Mouse (Mus musculus) liver, embryonic 14.5 days (tissue): Measurements from ENCODE around the gene Zdhhc9. TPM values are rescaled to one million over a fixed set of nuclear protein-coding genes. Genes with fewer than 3 reads are reported as not detected.
A peak's percentile ranks its signal among the peaks of the same experiment; 100 is the strongest.

Experiments
- ATAC-seq: fragments of 200-750 bp; cut with Nextera tagmentation; 2 replicates; pipeline ENCODE4 v1.8.0; 2017; ENCODE audit warnings: moderate number of reproducible peaks, mild to moderate bottlenecking, moderate library complexity; ENCODE audit not compliant: insufficient read depth
- DNase-seq, 3 experiments: peaks; one replicate each; pipeline ENCODE4 v3.0.0-alpha.2; 2012 to 2013; ENCODE audit warnings: low read depth in 3 of 3, low spot score in 3 of 3
- H3K27ac ChIP-seq: fragments of 300-500 bp; sonication (generic); 2 replicates; pipeline ENCODE4 v1.5.1; 2014; ENCODE audit warnings: moderate library complexity, mild to moderate bottlenecking, control low read depth, inconsistent platforms
- H3K27me3 ChIP-seq: fragments of 300-500 bp; sonication (generic); 2 replicates; pipeline ENCODE4 v1.6.1; 2014; ENCODE audit warnings: mild to moderate bottlenecking, low read length, moderate library complexity; ENCODE audit not compliant: control insufficient read depth, insufficient read depth
- H3K36me3 ChIP-seq: fragments of 300-500 bp; sonication (generic); replicated peaks from 2 replicates; pipeline ENCODE4 v1.6.1; 2014; ENCODE audit warnings: low read depth; ENCODE audit not compliant: control insufficient read depth, insufficient read depth
- H3K4me1 ChIP-seq, 2 experiments: fragments of 200-500 bp in 1 of 2; fragments of 300-500 bp in 1 of 2; sonication (generic) in 1 of 2; replicated peaks; 2 replicates each; pipeline ENCODE4 v1.6.1; 2012 to 2014; ENCODE audit warnings: antibody characterized with exemption in 1 of 2, inconsistent platforms in 1 of 2, low read length in 1 of 2; ENCODE audit not compliant: control insufficient read depth in 2 of 2, insufficient read depth in 2 of 2
- H3K4me2 ChIP-seq: fragments of 300-500 bp; sonication (generic); 2 replicates; pipeline ENCODE4 v1.6.1; 2014; ENCODE audit warnings: low read depth, mild to moderate bottlenecking, control low read depth, moderate library complexity
- H3K4me3 ChIP-seq, 2 experiments: fragments of 200-500 bp in 1 of 2; fragments of 300-500 bp in 1 of 2; sonication (generic) in 1 of 2; 2 replicates each; pipeline ENCODE4 v1.5.1; 2012 to 2014; ENCODE audit warnings: low read depth in 2 of 2, low read length in 2 of 2, mild to moderate bottlenecking in 2 of 2, control low read depth in 1 of 2, inconsistent platforms in 1 of 2, moderate library complexity in 1 of 2; ENCODE audit not compliant: insufficient read depth in 1 of 2
- H3K9ac ChIP-seq: fragments of 300-500 bp; sonication (generic); replicated peaks from 2 replicates; pipeline ENCODE4 v1.6.1; 2014; ENCODE audit warnings: mild to moderate bottlenecking, control low read depth, moderate library complexity
- H3K9me3 ChIP-seq: fragments of 300-500 bp; sonication (generic); 2 replicates; pipeline ENCODE4 v1.6.1; 2016; ENCODE audit warnings: low read length, mixed read lengths; ENCODE audit not compliant: control insufficient read depth
- CTCF ChIP-seq: IDR thresholded peaks from 2 replicates; pipeline ENCODE4 v1.5.1; 2016; ENCODE audit warnings: antibody characterized with exemption, low read depth, control low read depth
- EP300 ChIP-seq: IDR thresholded peaks from 2 replicates; pipeline ENCODE4 v1.6.1; 2016; ENCODE audit warnings: antibody characterized with exemption, low read depth
- WGBS: fragments of 180-500 bp; shearing (Covaris S2); extraction: QIAGEN DNeasy Blood & Tissue Kit; methylation state at CpG from one replicate; pipeline ENCODE4 v1.1.7; 2014; ENCODE audit not compliant: insufficient replicate concordance; 5-methylcytosine and 5-hydroxymethylcytosine counted together
- polyA plus RNA-seq, 2 experiments: library from polyadenylated mRNA; depleted of rRNA in 1 of 2; stranded (reverse) in 1 of 2; unstranded in 1 of 2; fragments of >200 nt; fragmentation: Nextera tagmentation in 1 of 2; extraction: Ambion mirVana in 1 of 2; gene quantifications; 2 replicates each; pipeline versions ENCODE4 v1.2.1 to v1.2.3; 2012 to 2014

Gene Zdhhc9
- polyA plus RNA-seq, 2 experiments = 2.8 to 10.5 TPM

DNA sequence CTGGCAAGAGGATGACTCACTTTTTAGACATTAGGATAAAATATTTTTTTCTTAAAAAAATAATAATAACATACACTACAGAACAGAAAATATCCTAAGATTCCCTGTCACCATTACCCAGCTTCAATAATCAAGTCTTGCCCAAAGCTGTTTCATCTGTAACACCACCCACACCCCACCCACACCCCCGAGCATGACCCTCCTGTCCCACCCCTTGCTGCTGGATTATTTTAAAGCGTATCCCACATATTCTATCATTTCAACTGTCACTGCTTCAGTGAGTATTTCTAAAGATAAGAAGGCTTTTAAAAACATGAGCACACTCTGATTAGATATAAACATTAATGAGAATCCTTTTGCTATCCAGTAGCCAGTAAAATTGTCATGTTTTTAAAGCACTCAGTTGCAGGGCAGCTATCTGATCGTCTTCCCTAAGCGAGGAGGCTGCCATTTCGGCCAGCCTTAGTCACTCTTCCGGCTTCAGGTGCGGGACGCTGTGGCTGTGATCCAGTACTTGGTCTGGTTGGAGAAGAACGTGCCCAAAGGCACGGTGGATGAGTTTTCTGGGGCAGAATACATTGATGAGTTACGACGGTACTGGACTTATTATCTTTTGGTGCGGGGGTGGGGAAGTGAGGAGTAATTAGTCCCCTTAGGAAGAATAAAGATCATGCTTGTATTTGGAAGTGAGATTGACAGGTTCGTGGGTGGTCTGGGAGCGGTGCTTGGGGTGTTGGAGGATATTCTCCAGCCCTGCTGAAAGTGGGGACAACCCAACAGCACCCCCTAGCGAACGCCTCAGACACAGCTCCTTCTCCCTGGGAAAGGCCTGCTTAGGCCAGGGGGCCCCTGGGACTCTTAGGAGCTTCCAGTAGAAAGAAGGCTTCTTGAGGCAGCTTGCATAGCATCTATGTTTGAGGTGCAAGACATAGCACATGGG lies 84.3 kb downstream of the Zdhhc9 start:
- Histone ChIP-seq H3K4me1 (no peaks in the 10 kb centered on the region), H3K27me3 (no peaks in the 10 kb centered on the region), H3K36me3 (no peaks in the 10 kb centered on the region), H3K27ac (no peak overlapping the region), H3K4me3 (0 out of 4 replicates have a peak overlapping the region, but pooled peaks have one; percentile 12 to 26), H3K9ac (no peak overlapping the region), H3K4me2 (peak overlapping the region; percentile 57), H3K9me3 (no peaks in the 10 kb centered on the region)
- TF ChIP-seq CTCF (peak; percentile 80), EP300 (no peak)
- ATAC-seq (peak; percentile 43; the same call in 1 of the 2 replicates), DNase-seq (no peak)
- 17% methylated on average over 17 of the region's 17 CpGs for WGBS

Other genes starting within 250 kb of the Zdhhc9 start
- gene Apln, start 174.0 kb downstream of the Zdhhc9 start, polyA plus RNA-seq (2012; rRNA removed) = 0.08 and 0.09 TPM in 2 replicates
- gene Apln, start 174.0 kb downstream of the Zdhhc9 start, polyA plus RNA-seq (2014; fragmentation: Nextera tagmentation; extraction: Ambion mirVana) = 0.04 TPM in 1 of 2 replicates, not detected in the other
- gene Xpnpep2, start 100.2 kb downstream of the Zdhhc9 start, polyA plus RNA-seq (2012; rRNA removed) = 0.01 TPM in 1 of 2 replicates, not detected in the other
- gene Xpnpep2, start 100.2 kb downstream of the Zdhhc9 start, polyA plus RNA-seq (2014; fragmentation: Nextera tagmentation; extraction: Ambion mirVana) = 0.23 TPM in 1 of 2 replicates, not detected in the other
- 3.8 and 4.0 TPM in 2 replicates for gene Sash3, start 62.4 kb downstream of the Zdhhc9 start, polyA plus RNA-seq (2012; rRNA removed)
- 6.9 TPM in 2 replicates for gene Sash3, start 62.4 kb downstream of the Zdhhc9 start, polyA plus RNA-seq (2014; fragmentation: Nextera tagmentation; extraction: Ambion mirVana)
- gene Utp14a, start 48.0 kb upstream of the Zdhhc9 start, polyA plus RNA-seq (2012; rRNA removed) = 4.0 and 9.8 TPM in 2 replicates
- gene Utp14a, start 48.0 kb upstream of the Zdhhc9 start, polyA plus RNA-seq (2014; fragmentation: Nextera tagmentation; extraction: Ambion mirVana) = 9.0 and 11.8 TPM in 2 replicates
- gene Bcorl1, start 132.5 kb upstream of the Zdhhc9 start, polyA plus RNA-seq (2012; rRNA removed) = 2.1 and 2.3 TPM in 2 replicates
- gene Bcorl1, start 132.5 kb upstream of the Zdhhc9 start, polyA plus RNA-seq (2014; fragmentation: Nextera tagmentation; extraction: Ambion mirVana) = 3.5 and 3.9 TPM in 2 replicates